Mouse (Mus musculus): ENCODE data around the gene Wdr11. TPM values are rescaled to one million over a fixed set of nuclear protein-coding genes. Genes with fewer than 3 reads are reported as not detected.

Gene Wdr11
- polyA plus RNA-seq, 1 experiment from 2014 or later: 44.3 TPM

DNA sequence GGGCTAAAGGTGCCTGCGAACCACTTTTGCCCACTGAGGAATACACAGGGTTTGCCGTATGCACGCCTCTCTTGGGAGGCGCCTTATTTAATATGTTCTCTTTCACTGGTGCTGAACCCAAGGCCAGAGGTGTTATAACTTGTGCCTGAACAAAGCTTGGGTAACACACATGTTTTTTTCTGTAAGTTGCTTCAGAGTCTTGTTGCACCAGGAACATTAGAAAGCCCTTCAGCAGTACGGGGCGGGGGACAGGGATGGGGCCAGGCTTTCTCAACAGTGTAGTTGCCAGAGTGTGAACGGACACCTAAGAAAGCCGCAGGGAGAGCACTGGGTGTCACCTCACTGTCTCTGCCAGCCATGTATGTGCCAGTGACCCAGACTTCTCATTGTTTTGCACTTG, 68.1 kb downstream of the Wdr11 start:
- Histone ChIP-seq H3K4me1 (ENCODE audit: control insufficient read depth, insufficient read depth, low read length) (peaks cover 11% of the 10 kb centered on the region), H3K36me3 (ENCODE audit: control insufficient read depth, insufficient read depth, low read length) (no peaks in the 10 kb centered on the region), H3K4me3 (ENCODE audit: low read depth, low read length) (no peak overlapping the region), H3K4me2 (ENCODE audit: low read depth) (no peak overlapping the region), H3K9ac (ENCODE audit: low read length) (no peak overlapping the region), H3K9me3 (ENCODE audit: control insufficient read depth, low read length) (no peaks in the 10 kb centered on the region), H3K27ac (ENCODE audit: low read depth, low read length) (no peak overlapping the region), H3K27me3 (ENCODE audit: control insufficient read depth, insufficient read depth, low read length) (no peaks in the 10 kb centered on the region)
- DNase-seq (ENCODE audit: low spot score) (no peak), ATAC-seq (ENCODE audit: insufficient read depth, low FRiP score, low TSS enrichment) (no peak)
- WGBS: 71% methylated on average over 8 of the region's 8 CpGs

DNA sequence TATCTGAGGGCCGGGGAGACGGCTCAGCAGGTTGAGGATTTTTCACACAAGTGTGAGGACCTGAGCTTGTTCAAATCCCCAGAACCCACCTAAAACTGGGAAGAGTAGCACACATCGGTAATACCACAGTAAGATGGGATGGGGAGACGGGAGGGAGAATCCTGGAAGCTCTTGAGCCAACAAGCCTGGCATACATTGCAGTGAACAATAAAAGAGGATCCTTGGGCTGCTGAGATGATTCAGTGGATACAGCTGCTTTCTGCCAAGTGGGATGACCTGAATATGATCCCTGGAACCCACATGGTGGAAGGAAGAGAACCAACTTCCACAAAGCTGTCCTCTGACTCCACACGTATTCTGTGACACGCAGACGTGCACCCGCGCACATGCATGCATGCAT, 68.9 kb downstream of the Wdr11 start:
- 75% methylated on average over 9 of the region's 9 CpGs for WGBS
- Histone ChIP-seq H3K36me3 (ENCODE audit: control insufficient read depth, insufficient read depth, low read length) (no peaks in the 10 kb centered on the region), H3K27ac (ENCODE audit: low read depth, low read length) (no peak overlapping the region), H3K9me3 (ENCODE audit: control insufficient read depth, low read length) (no peaks in the 10 kb centered on the region), H3K27me3 (ENCODE audit: control insufficient read depth, insufficient read depth, low read length) (no peaks in the 10 kb centered on the region), H3K9ac (ENCODE audit: low read length) (no peak overlapping the region), H3K4me2 (ENCODE audit: low read depth) (no peak overlapping the region), H3K4me3 (ENCODE audit: low read depth, low read length) (no peak overlapping the region), H3K4me1 (ENCODE audit: control insufficient read depth, insufficient read depth, low read length) (peaks cover 11% of the 10 kb centered on the region)
- DNase-seq (ENCODE audit: low spot score) (no peak), ATAC-seq (ENCODE audit: insufficient read depth, low FRiP score, low TSS enrichment) (no peak)

DNA sequence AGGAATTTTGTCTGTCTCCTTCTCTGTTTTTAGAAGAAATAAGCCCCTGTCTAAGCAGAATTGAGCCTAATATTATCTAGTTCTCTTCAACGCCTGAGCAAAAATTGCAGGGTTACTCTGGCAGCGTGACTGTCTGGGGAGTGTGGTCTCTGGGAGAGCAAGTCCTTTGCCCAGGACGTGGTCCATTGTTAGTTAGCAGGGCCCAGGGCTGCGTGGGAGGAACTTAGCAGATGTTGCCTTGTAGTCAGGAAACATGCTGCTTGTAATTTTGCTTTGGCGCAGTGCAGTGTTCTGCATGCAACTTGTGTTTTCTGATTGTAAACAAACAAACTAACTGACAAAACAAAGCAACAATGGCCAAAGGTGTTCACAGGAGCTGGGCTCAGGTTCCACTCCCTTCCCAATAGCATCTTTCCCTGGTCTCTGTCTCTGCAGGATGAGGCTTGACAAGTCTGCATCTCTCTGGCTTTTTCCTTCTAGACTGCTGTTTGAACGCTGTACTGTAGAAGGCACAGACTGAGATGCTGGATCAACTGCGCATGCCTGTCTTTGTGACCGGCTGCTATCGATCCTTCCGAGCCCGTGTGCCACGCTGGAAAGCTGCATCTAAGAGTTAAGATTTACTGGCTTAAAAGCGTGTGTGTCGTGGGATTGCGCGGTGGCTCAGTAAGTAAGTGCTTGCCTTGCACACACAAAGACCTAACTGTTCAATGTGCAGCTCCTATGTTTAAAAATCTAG, 70.6 kb downstream of the Wdr11 start:
- DNase-seq (ENCODE audit: low spot score) (no peak), ATAC-seq (ENCODE audit: insufficient read depth, low FRiP score, low TSS enrichment) (no peak)
- H3K4me3 ChIP-seq (ENCODE audit: low read depth, low read length): no peak overlapping the region
- H3K9ac ChIP-seq (ENCODE audit: low read length): no peak overlapping the region
- H3K4me1 ChIP-seq (ENCODE audit: control insufficient read depth, insufficient read depth, low read length): peaks cover 11% of the 10 kb centered on the region
- no peaks in the 10 kb centered on the region for H3K9me3 ChIP-seq (ENCODE audit: control insufficient read depth, low read length)
- no peak overlapping the region for H3K27ac ChIP-seq (ENCODE audit: low read depth, low read length)
- WGBS: 66% methylated on average over 16 of the region's 16 CpGs
- H3K4me2 ChIP-seq (ENCODE audit: low read depth): no peak overlapping the region
- H3K27me3 ChIP-seq (ENCODE audit: control insufficient read depth, insufficient read depth, low read length): no peaks in the 10 kb centered on the region
- H3K36me3 ChIP-seq (ENCODE audit: control insufficient read depth, insufficient read depth, low read length): no peaks in the 10 kb centered on the region

DNA sequence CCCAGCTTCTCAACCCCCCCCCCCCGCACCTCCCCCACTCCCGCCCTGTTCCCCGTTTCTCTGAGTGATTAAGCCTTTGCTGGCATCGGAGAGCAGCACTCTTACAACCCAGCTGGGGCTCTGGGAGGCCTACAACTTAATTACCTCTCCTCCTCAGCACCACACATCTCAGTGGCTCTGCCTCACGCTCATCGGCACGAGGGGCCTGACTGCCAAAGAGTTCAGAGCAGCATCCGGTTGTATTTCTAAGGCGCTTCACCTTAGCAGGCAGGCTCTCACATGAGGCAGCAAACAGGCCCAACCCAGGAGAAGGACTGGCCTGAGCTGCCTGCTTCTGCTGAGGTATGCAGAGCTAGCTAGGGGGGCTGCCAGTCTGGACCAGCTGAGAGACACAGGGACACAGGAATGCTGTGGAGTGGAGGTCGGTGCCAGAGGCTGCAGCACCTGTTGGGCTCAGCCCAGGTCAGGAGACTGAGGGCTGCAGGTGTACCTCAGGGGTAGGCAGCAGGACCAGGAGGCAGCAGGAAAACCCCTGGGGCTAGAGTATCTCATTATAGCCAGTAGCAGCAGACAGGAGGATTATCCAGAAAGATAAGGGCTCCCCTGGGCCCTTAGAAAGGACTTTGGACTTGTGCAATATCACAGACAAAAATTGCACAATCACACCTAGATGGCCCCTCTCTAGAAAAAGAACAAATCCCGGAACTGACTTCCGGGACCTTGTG, 72.3 kb downstream of the Wdr11 start:
- Histone ChIP-seq H3K36me3 (ENCODE audit: control insufficient read depth, insufficient read depth, low read length) (no peaks in the 10 kb centered on the region), H3K27me3 (ENCODE audit: control insufficient read depth, insufficient read depth, low read length) (no peaks in the 10 kb centered on the region), H3K4me3 (ENCODE audit: low read depth, low read length) (no peak overlapping the region), H3K4me1 (ENCODE audit: control insufficient read depth, insufficient read depth, low read length) (peaks cover 11% of the 10 kb centered on the region), H3K9me3 (ENCODE audit: control insufficient read depth, low read length) (no peaks in the 10 kb centered on the region), H3K4me2 (ENCODE audit: low read depth) (no peak overlapping the region), H3K27ac (ENCODE audit: low read depth, low read length) (no peak overlapping the region), H3K9ac (ENCODE audit: low read length) (no peak overlapping the region)
- 27% methylated on average over 12 of the region's 12 CpGs for WGBS
- DNase-seq (ENCODE audit: low spot score) (no peak), ATAC-seq (ENCODE audit: insufficient read depth, low FRiP score, low TSS enrichment) (no peak)

DNA sequence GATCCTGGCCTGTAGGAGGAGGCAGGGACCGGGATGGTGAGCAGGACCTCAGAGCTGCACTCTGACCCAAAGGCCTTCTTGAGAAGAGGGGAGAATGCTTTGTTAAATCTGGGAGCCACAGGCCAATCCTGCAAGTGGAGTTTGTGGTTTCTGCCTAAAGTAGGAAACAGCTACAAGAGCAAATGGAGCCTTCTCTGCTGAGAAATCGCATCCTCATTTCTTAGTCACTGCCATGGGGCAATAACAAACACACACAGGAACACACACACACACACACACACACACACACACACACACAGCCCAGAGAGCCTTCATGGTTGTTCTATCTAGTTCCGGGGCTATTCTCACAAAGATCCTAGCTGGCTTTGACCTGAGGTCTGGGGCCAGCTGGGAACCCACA, 73.7 kb downstream of the Wdr11 start:
- H3K9ac ChIP-seq (ENCODE audit: low read length): no peak overlapping the region
- H3K9me3 ChIP-seq (ENCODE audit: control insufficient read depth, low read length): no peaks in the 10 kb centered on the region
- peaks cover 8% of the 10 kb centered on the region for H3K4me1 ChIP-seq (ENCODE audit: control insufficient read depth, insufficient read depth, low read length)
- no peak for DNase-seq (ENCODE audit: low spot score)
- H3K27me3 ChIP-seq (ENCODE audit: control insufficient read depth, insufficient read depth, low read length): no peaks in the 10 kb centered on the region
- no peaks in the 10 kb centered on the region for H3K36me3 ChIP-seq (ENCODE audit: control insufficient read depth, insufficient read depth, low read length)
- 84% methylated on average over 3 of the region's 3 CpGs for WGBS
- no peak overlapping the region for H3K4me2 ChIP-seq (ENCODE audit: low read depth)
- no peak overlapping the region for H3K4me3 ChIP-seq (ENCODE audit: low read depth, low read length)
- no peak overlapping the region for H3K27ac ChIP-seq (ENCODE audit: low read depth, low read length)
- ATAC-seq (ENCODE audit: insufficient read depth, low FRiP score, low TSS enrichment): no peak

DNA sequence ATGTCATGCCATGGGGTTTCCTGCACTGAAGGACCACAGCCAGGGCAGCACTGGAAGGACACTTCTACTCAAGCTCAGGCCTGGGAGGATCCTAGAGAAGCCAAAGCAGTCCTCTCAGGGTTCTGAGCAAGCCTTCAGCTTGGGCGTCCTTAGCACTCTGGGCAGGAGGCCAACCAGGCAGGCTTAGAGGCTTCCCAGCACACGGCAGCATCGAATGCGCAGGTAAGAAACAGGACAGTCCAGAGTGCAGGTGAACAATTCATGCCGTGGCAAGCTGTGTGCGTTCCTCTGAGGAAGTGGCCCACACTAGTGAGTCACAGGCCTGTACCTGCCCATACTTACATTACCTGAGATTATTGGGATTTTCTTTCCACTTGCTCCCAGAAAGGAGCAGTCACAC, 74.3 kb downstream of the Wdr11 start:
- ATAC-seq (ENCODE audit: insufficient read depth, low FRiP score, low TSS enrichment): no peak
- no peak overlapping the region for H3K9ac ChIP-seq (ENCODE audit: low read length)

DNA sequence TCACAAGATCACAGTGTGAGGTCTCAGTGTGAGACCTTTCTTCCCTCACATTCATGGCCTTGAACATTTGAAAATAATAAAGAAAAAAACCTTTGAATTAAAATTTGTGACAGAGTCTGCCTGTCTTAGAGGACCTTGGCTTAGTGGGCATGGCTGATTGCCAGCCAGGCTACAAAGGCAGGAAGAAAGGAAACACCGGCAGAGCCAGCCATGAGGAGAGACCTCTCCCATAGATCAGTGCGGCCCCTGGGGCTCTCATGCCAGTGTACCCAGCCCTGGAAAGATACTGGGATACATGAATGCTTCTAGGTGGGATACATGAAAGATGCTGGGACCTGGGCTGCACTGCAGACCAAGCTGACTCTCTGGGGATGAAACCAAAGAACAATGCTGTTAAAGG, 74.9 kb downstream of the Wdr11 start:
- DNase-seq (ENCODE audit: low spot score): no peak
- H3K4me3 ChIP-seq (ENCODE audit: low read depth, low read length): no peak overlapping the region
- H3K4me2 ChIP-seq (ENCODE audit: low read depth): no peak overlapping the region
- H3K9ac ChIP-seq (ENCODE audit: low read length): no peak overlapping the region
- H3K4me1 ChIP-seq (ENCODE audit: control insufficient read depth, insufficient read depth, low read length): peaks cover 3% of the 10 kb centered on the region; the same call in 1 of the 2 replicates
- no peaks in the 10 kb centered on the region for H3K36me3 ChIP-seq (ENCODE audit: control insufficient read depth, insufficient read depth, low read length)
- 84% methylated on average over 2 of the region's 2 CpGs for WGBS
- H3K27ac ChIP-seq (ENCODE audit: low read depth, low read length): no peak overlapping the region
- no peak for ATAC-seq (ENCODE audit: insufficient read depth, low FRiP score, low TSS enrichment)
- no peaks in the 10 kb centered on the region for H3K9me3 ChIP-seq (ENCODE audit: control insufficient read depth, low read length)
- H3K27me3 ChIP-seq (ENCODE audit: control insufficient read depth, insufficient read depth, low read length): no peaks in the 10 kb centered on the region

More for the DNA sequence above, 74.3 kb downstream of the Wdr11 start:
- Histone ChIP-seq H3K27ac (ENCODE audit: low read depth, low read length) (no peak overlapping the region), H3K4me1 (ENCODE audit: control insufficient read depth, insufficient read depth, low read length) (peaks cover 3% of the 10 kb centered on the region), H3K4me3 (ENCODE audit: low read depth, low read length) (no peak overlapping the region), H3K4me2 (ENCODE audit: low read depth) (no peak overlapping the region), H3K9me3 (ENCODE audit: control insufficient read depth, low read length) (no peaks in the 10 kb centered on the region), H3K36me3 (ENCODE audit: control insufficient read depth, insufficient read depth, low read length) (no peaks in the 10 kb centered on the region), H3K27me3 (ENCODE audit: control insufficient read depth, insufficient read depth, low read length) (no peaks in the 10 kb centered on the region)
- WGBS: 95% methylated on average over 6 of the region's 6 CpGs
- DNase-seq (ENCODE audit: low spot score): no peak

DNA sequence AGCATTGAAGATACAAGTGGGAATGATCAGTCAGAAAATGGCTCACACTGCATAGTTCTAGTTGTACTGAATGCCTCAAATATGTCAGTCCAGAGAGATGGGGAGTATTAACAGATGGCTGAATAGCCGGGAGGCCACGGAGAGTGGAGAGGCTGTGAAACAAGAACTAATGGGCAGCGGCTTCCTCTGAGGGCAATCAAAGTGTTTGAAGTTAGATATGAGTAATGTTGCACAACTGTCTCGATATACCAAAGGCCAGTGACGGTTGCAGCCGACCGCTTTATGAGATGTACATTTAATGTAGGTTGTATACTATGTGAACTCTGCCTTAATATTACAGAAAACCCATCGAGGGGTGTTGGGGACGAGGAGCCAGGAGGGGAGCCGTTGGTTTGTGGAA, 78.6 kb downstream of the Wdr11 start:
- Histone ChIP-seq H3K4me1 (ENCODE audit: control insufficient read depth, insufficient read depth, low read length) (no peaks in the 10 kb centered on the region), H3K36me3 (ENCODE audit: control insufficient read depth, insufficient read depth, low read length) (no peaks in the 10 kb centered on the region), H3K9ac (ENCODE audit: low read length) (no peak overlapping the region), H3K9me3 (ENCODE audit: control insufficient read depth, low read length) (no peaks in the 10 kb centered on the region), H3K4me3 (ENCODE audit: low read depth, low read length) (no peak overlapping the region), H3K27me3 (ENCODE audit: control insufficient read depth, insufficient read depth, low read length) (no peaks in the 10 kb centered on the region), H3K4me2 (ENCODE audit: low read depth) (no peak overlapping the region), H3K27ac (ENCODE audit: low read depth, low read length) (no peak overlapping the region)
- DNase-seq (ENCODE audit: low spot score) (no peak), ATAC-seq (ENCODE audit: insufficient read depth, low FRiP score, low TSS enrichment) (no peak)
- 83% methylated on average over 10 of the region's 10 CpGs for WGBS

All from neural tube, embryonic 11.5 days (tissue).